ENCODE assay signal across 18 mouse cellular contexts in genomic region chr6:108852088-108852670, GRCm38 (mm10).
"Had no signal": no experiment of that assay in that cellular context is flagged by ENCODE, and none has a peak within 500 bp of the region (broad histone marks: within the 10 kb centered on the region; RNA-seq: fewer than 3 reads in every experiment).

No protein-coding gene starts in this region.

- H3K27me3 ChIP-seq: liver, embryonic 12.5 days; midbrain, embryonic 12.5 days; neural tube, embryonic 13.5 days; neural tube, embryonic 15.5 days had no signal

- DNase-seq: lung, adult 2 months; midbrain, embryonic 14.5 days; retina, postnatal 1 day; right cerebral cortex, adult 18-20 months; right cerebral cortex, postnatal 25 days; right cerebral cortex, postnatal 4 days; spleen, adult 18-20 months; thymus, adult 18-20 months; thymus, postnatal 14 days; thymus, postnatal 36 days had no signal

- H3K27ac ChIP-seq: liver, embryonic 12.5 days; liver, embryonic 14.5 days; midbrain, embryonic 10.5 days; midbrain, embryonic 12.5 days; neural tube, embryonic 13.5 days; neural tube, embryonic 15.5 days had no signal

- H3K4me1 ChIP-seq: liver, embryonic 12.5 days; midbrain, embryonic 10.5 days; midbrain, embryonic 12.5 days; neural tube, embryonic 13.5 days; neural tube, embryonic 15.5 days had no signal

- H3K9ac ChIP-seq: liver, embryonic 12.5 days; liver, embryonic 14.5 days; midbrain, embryonic 12.5 days; neural tube, embryonic 13.5 days; neural tube, embryonic 15.5 days had no signal

- H3K4me2 ChIP-seq: liver, embryonic 12.5 days; midbrain, embryonic 12.5 days; neural tube, embryonic 13.5 days; neural tube, embryonic 15.5 days had no signal

- ATAC-seq: liver, embryonic 12.5 days; midbrain, embryonic 16.5 days had no signal

- H3K4me3 ChIP-seq: liver, embryonic 12.5 days; midbrain, embryonic 10.5 days; midbrain, embryonic 12.5 days; myocyte; neural tube, embryonic 13.5 days; neural tube, embryonic 15.5 days had no signal

- H3K9me3 ChIP-seq: liver, embryonic 12.5 days; midbrain, embryonic 10.5 days; midbrain, embryonic 12.5 days; neural tube, embryonic 13.5 days; neural tube, embryonic 15.5 days had no signal
